Mouse (Mus musculus) brain, embryonic 14.5 days (tissue): ENCODE results near the gene Zmiz2.

Source experiments
- CTCF ChIP-seq: fragments of 200-500 bp; IDR thresholded peaks from 2 replicates; pipeline ENCODE4 v1.5.1; 2012; ENCODE audit warnings: inconsistent platforms, mild to moderate bottlenecking, moderate library complexity, borderline replicate concordance; ENCODE audit not compliant: insufficient read depth, insufficient read length; ENCODE audit errors: extremely low read depth
- POLR2A ChIP-seq: fragments of 200-500 bp; IDR thresholded peaks from 2 replicates; pipeline ENCODE4 v1.6.1; 2012; ENCODE audit warnings: mild to moderate bottlenecking, inconsistent platforms, borderline replicate concordance; ENCODE audit not compliant: poor library complexity, insufficient read depth, insufficient read length, severe bottlenecking; ENCODE audit errors: extremely low read depth

DNA sequence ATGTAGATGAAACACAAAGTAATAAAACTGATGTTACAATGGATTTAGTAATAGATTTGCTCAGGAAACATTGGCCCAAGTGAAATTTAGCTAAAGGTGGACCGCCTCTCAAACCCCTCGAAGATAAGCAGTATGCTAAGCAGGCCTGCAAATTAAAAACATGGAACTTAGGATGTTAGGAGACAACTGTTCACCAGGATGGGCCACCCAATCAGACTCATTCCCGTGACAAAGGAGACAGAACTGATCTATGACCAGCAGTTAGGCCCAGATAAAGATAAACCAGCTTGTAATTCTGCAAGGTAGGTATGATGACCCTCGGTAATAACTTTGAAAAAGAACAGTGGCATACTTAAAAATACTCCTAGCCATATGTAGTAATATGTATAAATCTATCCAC is 54.2 kb downstream of the Zmiz2 start:
- no peak for TF ChIP-seq CTCF
- TF ChIP-seq POLR2A = no peak
